Mouse (Mus musculus): ENCODE data around the gene Cyb561d2. TPM values are rescaled to one million over a fixed set of nuclear protein-coding genes. Genes with fewer than 3 reads are reported as not detected.

The Cyb561d2 gene
- total RNA-seq, 4 experiments from 2014 or later: 21.1 to 28.3 (median 25.1) TPM

DNA sequence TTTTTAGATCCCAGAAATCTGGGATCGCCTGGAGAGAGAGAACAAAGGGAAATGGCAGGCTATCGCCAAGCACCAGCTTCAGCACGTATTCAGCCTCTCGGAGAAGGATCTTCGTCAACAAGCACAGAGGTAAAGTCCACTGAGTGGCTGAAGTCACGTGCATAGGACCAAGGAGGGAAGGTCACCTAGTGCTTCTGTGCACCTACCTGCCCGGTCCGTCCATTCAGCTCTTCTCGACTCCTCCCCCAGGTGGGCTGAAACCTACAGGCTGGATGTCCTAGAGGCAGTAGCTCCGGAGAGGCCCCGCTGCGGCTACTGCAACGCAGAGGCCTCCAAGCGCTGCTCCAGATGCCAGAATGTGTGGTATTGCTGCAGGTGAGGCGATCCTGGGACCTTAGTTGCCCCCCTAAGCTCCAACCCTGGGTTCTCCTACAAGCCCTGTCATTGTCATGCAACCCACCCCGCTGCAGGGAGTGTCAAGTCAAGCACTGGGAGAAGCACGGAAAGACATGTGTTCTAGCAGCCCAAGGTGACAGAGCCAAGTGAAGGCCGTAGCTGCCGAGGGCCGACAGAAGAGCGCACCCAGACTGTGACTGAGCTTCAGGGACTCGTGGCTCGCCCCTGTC, 8.6 kb upstream of the Cyb561d2 start:
- DNase-seq: peak; percentile 28

DNA sequence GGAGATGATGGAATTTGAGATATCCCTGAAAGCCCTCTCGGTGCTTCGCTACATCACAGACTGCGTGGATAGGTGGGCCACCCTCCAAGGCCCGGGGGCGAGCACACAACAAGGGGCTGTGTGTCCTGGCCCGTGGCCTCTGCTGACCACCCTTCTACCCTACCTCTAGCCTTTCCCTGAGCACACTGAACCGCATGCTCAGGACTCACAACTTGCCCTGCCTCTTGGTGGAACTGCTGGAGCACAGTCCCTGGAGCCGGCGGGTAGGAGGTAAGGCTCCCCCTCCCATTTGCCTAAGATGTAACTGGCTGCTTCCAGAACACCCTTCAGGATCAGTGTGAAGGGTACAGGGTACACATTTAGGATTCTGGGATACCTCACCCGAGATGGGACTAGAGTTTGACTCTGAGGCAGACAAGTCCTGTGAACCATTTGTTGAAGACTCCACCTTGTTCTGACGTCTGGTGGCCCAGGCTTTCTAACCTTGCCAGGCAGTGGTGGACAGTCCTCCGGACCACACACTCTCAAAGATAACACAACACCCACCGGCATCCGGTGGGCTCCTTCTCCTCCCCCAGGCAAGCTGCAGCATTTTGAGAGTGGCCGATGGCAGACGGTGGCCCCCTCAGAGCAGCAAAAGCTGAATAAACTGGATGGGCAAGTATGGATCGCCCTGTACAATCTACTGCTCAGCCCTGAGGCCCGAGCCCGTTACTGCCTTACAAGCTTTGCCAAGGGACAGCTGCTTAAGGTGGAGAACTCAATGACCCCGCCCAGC, 7.5 kb upstream of the Cyb561d2 start:
- peak; percentile 13 for DNase-seq

GRCm38 (mm10) chr9:107548820-107549219, 6.8 kb upstream of the Cyb561d2 start:
- DNase-seq: no peak

DNA sequence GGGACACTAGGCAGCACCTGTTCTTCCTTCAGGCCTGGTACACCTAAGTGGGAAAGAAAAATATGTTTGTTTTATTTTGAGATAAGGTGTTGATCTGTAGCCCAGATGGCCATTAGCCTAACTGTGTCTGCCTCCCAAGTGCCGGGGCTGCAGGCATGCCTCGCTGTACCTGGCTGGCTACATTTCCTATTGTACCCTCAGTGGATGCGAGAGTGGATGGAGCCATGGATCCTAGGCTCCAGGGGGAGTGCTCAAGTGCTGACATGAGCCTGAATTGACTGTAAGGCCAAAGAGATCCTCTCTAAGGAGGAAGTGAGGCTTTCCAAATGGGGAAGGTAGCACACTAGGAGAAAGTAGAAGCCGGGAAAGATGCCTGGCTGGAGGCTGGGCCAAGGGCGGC, 6.0 kb upstream of the Cyb561d2 start:
- no peak for DNase-seq

GRCm38 (mm10) chr9:107547026-107547425, 5.0 kb upstream of the Cyb561d2 start, which contains the start of gene Zmynd10:
TSS of gene Zmynd10 (plus strand) at chr9:107547298.
- peak; percentile 93 for DNase-seq

DNA sequence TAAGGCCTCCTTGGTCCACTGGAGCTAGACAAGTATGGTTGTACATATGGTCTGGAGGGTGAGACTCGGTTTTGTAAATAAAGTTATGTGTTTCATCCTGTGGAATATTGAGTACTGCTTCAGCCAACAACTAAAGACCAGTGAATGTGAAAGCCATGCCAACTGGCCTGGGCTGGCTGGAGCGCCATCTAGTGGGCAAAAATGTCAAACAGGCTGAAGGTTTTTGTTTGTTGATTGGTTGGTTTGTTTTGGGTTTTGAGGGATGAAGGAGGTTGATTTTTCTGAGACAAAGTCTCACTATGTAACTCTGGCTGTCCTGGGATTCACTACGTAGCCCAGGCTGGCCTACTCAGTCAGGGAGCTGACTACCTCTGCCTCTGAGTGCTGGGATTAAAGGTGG, 3.6 kb upstream of the Cyb561d2 start:
- DNase-seq: no peak

DNA sequence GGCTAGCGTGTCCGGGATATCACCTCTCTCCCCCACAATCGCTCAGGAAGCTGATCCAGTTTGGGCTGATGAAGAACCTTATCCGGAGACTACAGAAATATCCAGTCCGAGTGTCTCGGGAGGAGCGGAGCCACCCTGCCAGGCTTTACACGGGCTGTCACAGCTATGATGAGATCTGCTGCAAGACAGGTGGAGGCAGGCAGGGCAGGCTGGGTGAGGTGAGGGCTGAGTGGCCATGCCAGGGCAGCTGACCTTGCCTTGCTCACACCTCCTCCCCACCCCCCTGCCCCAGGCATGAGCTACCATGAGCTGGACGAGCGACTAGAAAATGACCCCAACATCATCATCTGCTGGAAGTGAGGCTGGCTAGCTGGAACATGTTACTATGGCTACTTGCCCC, 3.2 kb upstream of the Cyb561d2 start:
- no peak for DNase-seq

- no peak for DNase-seq
Measured at GRCm38 (mm10) chr9:107544729-107545128, 2.7 kb upstream of the Cyb561d2 start.

DNA sequence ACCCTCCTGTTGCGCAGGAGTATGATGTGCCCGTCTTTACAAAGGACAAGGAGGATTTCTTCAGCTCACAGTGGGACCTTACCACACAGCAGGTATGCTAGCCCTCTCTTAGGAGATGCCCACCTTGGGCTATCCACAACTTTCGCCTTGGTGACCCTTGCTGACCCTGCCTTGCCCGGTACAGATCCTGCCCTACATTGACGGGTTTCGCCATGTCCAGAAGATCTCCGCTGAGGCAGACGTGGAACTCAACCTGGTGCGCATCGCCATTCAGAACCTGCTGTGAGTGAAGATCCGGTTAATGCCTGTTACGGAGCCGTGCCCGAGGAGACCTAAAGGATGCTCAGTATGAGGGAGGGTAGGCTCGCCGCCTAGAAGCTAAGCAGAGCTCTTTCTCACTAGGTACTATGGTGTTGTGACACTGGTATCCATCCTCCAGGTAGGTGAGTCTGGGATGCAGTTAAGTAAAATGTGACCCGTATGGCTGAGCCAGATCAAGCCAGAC, 2.3 kb upstream of the Cyb561d2 start:
- DNase-seq: no peak

- no peak for DNase-seq
Measured at GRCm38 (mm10) chr9:107543299-107543698, 1.3 kb upstream of the Cyb561d2 start.

GRCm38 (mm10) chr9:107542721-107543120, 728 bp upstream of the Cyb561d2 start:
- DNase-seq: no peak

DNA sequence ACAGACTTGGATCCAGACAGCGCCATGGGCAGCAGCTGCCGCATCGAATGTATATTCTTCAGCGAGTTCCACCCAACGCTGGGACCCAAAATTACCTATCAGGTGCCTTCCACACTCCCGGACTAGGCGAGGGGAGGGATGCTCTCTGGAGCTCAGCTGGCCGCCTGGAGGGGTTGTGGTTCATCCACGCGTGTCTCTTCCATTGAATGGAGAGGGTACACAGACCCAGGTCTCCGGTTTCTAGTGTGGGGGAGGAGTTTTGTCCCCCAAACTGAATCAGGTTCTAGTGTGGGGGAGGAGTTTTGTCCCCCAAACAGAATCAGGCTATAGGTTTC, 326 bp upstream of the Cyb561d2 start:
- DNase-seq: no peak

GRCm38 (mm10) chr9:107541005-107541404, 988 bp downstream of the Cyb561d2 start:
- DNase-seq: no peak

GRCm38 (mm10) chr9:107540420-107540819, 1.6 kb downstream of the Cyb561d2 start:
- no peak for DNase-seq

GRCm38 (mm10) chr9:107539940-107540339, 2.1 kb downstream of the Cyb561d2 start:
- DNase-seq: no peak

GRCm38 (mm10) chr9:107538711-107539110, 3.3 kb downstream of the Cyb561d2 start:
- DNase-seq: no peak

DNA sequence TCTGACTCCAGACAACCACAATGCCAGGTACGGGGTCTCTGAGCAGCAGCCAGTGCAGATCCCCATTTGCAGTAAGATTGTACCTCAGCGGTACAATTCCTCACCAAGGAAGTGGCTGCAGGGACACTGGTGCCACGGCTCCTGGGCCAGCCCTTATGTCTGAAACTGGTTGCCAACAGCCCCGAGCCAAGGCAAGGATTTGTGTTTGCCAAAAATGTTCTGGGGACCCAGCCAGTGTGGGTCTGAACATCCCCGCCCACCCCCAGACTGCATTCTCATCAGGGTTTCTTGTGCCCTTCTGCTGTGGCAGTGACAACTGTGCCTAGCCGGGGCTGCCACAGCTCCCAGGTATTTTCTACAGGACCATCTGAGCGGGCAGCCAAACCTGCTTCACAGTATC, 3.8 kb downstream of the Cyb561d2 start:
- no peak for DNase-seq

DNA sequence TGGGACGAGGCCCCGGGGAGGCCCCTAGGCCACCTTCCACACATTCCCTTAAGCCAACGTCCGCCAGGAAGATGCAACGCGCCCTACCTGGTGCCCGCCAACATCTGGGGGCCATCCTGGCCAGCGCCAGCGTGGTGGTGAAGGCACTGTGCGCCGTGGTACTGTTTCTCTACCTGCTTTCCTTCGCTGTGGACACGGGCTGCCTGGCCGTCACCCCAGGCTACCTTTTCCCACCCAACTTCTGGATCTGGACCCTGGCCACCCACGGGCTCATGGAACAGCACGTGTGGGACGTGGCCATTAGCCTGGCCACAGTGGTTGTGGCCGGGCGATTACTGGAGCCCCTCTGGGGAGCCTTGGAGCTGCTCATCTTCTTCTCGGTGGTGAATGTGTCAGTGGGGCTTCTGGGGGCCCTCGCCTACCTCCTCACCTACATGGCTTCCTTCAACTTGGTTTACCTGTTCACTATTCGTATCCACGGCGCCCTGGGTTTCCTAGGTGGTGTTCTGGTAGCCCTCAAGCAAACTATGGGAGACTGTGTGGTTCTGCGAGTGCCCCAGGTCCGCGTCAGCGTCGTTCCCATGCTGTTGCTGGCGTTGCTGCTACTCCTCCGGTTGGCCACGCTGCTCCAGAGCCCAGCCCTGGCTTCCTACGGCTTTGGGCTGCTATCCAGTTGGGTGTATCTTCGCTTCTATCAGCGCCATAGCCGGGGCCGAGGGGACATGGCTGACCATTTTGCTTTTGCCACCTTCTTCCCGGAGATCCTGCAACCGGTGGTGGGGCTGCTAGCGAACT, 7.4 kb downstream of the Cyb561d2 start:
- DNase-seq: no peak

DNA sequence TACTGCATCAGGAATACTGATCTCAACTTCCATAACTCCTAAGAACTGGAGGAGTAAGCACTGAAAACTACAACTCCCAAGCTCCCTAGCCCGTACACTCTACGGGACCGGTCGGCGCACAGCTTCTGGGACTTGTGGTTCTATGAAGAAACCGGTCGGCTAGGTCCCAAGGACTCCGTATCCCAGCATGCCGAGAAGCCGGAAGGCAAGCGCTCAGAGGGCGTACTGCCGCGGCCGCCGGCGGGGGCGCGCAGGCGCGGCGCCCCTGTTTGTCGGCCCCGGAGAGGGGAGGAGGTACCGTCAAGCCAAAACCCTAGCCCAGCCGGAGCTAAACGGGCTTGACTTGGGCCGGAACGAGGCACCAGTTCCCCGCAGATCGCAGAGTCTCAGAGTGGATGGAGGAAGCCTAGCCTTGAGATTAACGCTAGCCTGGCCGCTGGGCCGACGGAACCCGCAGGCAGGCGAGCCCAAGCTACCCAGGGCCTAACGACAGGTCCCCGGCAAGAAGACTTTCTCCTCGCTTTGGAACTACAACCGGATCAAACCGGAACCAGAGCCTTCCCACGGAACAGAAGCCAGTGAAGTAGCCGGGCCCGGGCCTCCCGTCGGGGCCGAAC, 8.1 kb downstream of the Cyb561d2 start, which contains the start of gene Tmem115:
TSS of gene Tmem115 (plus strand) at position 155 of the 617 bp plus-strand sequence.
- DNase-seq: peak; percentile 95

GRCm38 (mm10) chr9:107526198-107527026, 15.6 kb downstream of the Cyb561d2 start:
- no peak for DNase-seq

DNA sequence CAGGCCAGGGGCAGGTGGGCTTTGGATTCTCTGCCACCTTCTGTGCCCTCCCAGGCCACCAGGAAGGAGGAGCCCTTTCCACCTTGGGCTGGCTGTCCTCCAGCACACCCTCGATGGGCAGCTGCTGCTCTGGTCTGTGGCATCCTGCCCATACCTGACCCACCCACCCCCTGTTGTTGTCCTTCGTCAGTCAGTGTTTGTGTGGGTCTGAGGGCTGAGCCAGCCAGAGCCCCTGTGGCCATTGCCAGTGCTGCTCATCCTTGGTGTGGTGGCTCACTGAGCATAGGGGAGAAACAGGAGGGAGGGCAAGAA, 19.6 kb downstream of the Cyb561d2 start:
- no peak for DNase-seq

All from adrenal gland, adult 8-10 months (tissue).